Mouse (Mus musculus) heart, postnatal 25 days (tissue): Measurements from ENCODE around the gene Nsd2. TPM values are rescaled to one million over a fixed set of nuclear protein-coding genes. Genes with fewer than 3 reads are reported as not detected.
"Not testable (repeated sequence)": the region's sequence is repeated elsewhere in the genome, so short reads cannot be mapped to it uniquely, and the experiment has no call there.

Source experiments
- DNase-seq: peaks from one replicate; pipeline ENCODE4 v3.0.0; 2022; ENCODE audit warnings: low spot score
- intact Hi-C: fragments of 180-260 bp; cut with DNase I; formaldehyde crosslinking; loops from one replicate; pipeline ENCODE4 v1.15.1; 2025
- total RNA-seq, 2 experiments: library from RNA; stranded (reverse); gene quantifications; 2 replicates each; pipeline ENCODE4 v1.2.3; 2021

Nsd2 gene
- total RNA-seq, 2 experiments from 2014 or later, result 25.9 to 28.4 TPM

DNA sequence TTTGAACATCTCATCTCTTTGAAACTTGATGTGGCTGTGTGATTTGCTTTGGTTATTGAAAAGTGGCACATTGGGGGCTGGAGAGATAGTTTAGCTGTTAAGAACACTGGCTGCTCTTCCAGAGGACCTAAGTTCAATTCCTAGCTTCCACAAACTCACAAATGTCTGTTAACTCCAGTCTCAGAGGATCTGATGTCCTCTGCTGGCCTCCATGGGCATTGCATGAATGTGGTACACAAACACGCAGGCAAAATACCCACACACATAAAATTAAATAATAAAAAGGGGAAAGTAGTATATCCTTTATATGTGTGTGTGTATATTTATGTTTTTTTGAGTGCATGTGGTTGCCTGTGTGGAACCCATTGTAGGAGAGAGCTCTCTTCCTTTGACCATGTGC is 10.3 kb downstream of the Nsd2 start:
- intact Hi-C loops, result no loop called here

DNA sequence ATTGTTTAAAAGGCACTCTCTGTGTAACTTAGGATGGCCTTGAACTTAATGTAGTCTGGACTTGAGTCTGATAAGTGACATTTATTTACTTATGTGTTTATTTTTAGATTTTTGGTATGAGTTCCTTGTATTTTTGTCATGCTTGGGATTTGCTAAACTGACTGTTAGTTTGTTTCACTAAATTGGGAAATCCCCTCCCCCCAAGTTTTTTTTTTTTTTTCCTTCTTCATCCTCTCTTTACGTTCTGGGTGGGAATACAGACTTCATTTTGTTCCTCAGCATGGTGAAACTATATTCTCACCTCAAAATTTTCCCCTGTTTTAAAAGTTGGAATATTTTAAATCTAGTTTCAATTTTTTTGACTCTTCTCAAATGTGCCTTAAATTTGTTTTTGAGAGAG is 20.8 kb downstream of the Nsd2 start:
- intact Hi-C loops, result no loop called here
- no peak for DNase-seq

More for the DNA sequence above, 10.3 kb downstream of the Nsd2 start:
- no peak for DNase-seq

DNA sequence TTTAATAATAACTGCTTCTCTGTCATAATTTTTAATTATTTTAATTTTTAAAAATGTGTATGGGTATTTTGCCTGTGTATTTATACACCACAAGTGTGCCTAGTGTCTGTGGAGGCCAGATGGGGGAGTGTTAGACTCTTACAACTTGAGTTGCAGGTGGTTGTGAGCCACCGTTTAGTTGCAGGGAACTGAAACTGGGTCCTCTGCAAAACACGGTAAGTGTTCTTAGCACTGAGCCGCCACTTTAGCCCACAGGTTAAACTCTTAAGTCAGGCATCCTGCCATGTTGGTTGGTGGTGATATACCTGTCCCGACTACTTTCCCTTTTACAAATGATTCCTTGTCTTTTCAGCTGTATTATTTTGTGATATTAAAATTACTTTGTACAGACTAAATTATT is 22.0 kb downstream of the Nsd2 start:
- intact Hi-C loops, result no loop called here
- no peak for DNase-seq

DNA sequence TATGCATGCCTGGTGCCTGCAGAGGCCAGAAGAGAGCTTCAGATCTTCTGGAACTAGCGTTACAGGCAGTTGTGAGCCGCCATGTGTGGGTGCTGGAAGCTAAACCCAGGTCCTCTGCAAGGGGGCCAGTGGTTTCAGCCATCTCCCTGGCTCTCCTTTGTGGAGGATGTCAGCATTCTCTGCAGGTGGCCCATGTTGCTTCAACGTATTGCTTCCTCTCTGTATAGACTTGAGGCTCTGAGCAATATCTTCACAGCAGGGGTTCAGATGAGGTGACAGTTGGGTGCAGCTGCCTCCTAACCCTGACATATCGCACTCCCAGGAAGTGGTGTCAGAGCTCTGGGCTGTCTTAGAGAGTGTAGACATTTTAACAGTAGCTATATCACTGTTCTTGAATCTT is 30.9 kb downstream of the Nsd2 start:
- no peak for DNase-seq
- intact Hi-C loops, result no loop called here

DNA sequence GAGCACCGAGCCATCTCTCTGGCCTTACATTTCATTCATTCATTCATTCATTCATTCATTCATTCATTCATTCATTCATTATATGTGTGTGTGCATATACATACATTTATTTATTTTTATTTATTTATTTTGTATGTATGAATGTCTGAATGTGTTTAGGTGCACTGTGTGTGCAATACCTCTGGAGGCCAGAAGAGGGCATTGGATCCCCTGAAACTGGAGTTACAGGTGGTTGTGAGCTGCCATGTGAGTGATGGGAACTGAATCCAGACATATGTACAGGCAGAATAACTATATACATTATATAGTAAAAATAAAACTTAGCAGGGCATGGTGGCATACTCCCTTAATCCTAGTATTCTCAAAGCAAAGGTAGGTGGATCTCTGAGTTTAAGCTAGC is 32.6 kb downstream of the Nsd2 start:
- DNase-seq, result no peak
- intact Hi-C loops, result loop anchor here (2.0 kb wide), 1 partner anchor 102 kb away; no protein-coding TSS in a partner anchor

DNA sequence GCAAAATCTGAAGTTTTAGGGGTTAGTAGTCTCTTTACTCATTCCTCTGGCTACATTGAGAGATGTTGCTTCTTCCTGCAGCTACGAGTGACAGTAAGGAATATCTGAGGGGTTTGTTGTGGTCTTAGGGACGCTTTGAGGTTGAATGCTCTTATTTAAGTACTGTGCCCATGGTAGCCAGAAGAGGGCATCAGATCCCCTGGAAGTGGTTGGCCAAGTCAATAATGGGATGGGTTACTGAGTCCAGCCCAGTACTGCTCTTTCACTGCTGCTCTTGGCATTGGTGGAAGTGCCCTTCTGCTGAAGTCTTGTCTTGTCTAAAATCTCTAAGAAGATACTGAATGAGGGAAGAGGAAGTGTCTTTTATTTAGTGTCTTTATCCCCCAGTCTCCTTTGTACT is 33.5 kb downstream of the Nsd2 start:
- DNase-seq, result no peak
- intact Hi-C loops, result no loop called here

DNA sequence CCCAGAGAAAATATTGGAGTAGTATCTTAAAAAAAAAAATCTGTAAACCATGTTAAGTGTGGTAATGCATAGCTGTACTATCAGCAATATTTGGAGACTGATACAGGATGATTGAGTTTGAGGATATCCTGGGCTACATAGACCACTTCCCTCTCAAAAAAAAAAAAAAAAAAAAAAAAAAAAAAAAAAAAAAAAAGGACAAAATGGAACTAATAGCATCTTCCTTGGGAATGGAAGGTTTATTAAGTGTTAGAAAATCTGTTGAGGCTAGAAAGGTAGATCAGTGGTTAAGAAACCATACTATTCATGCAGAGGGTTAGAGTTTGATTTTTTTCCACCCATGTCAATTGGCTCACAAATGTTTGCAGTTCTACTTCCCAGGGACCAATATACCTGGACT is 37.2 kb downstream of the Nsd2 start:
- intact Hi-C loops, result no loop called here
- DNase-seq, result no peak

DNA sequence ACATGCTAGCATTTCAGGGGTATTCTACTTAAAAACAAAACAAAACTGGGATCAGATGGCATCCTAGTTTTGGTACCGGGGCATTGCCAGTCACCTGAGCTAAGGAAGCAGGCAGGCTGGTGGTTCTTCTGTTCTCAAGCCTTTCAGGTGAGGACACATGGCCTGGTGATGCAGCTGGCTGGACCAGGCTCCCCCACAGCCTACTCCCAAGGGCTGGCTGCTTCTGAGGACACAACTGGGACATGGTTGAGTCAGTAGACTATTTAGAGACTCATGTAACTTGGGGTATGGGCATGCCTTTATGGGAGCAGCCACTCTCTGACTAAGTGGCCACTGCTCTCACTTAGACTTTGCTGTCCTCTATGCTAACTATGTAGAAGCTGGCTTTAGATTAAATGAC is 54.9 kb downstream of the Nsd2 start:
- intact Hi-C loops, result no loop called here
- no peak for DNase-seq

DNA sequence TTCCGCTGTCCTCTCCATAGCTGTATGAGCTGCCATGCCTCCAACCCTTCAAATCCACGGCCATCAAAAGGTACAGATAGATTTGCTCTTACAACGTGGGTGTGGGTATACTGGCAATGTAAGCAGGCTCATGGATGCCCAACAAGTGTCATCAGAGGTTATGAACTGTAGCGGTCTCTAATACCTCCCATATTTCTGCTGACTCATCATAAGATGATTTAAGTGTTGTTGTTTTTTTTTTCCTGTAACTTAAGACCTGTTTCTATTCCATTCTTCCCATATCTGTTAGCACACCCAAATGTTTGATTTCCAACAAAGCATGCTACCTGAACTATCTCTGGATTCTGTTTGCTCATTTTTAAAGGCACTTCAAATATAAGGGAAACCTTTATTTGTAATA is 60.6 kb downstream of the Nsd2 start:
- intact Hi-C loops, result no loop called here
- DNase-seq, result no peak

DNA sequence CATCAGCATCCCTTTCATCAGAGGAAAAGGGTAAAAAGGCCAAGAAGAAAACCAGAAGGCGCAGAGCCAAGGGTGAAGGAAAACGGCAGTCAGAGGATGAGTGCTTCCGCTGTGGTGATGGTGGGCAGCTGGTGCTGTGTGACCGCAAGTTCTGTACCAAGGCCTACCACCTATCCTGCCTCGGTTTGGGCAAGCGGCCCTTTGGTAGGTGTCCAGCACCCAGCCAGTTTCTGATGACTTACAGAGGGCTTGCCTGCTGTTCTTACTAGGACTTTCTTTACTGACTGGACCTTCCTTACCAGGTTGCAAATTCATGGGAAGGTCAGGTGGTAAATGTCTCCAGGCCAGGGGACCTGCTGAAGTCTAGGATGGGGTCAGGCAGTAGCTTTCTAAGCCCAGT is 72.9 kb downstream of the Nsd2 start:
- DNase-seq, result no peak
- intact Hi-C loops, result no loop called here

DNA sequence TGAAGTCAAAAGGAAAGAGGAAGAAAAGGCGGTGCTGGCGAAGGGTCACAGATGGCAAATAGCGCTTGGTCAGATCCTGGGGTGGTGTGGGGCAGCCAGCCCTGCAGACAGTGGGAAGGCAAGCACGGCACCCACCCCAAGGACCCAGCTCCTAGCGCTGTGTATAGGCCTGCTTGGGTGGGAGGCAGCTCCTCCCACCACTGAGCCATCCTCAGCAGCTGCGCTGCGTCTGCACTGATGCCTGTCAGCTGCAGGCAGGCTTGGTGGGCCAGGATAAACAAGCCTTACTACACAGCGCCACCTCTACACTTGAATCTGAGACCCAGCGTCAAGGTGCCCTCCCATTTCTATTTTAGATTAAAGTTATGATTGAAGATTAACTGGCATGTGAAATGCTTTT is 74.6 kb downstream of the Nsd2 start:
- intact Hi-C loops, result no loop called here
- no peak for DNase-seq

DNA sequence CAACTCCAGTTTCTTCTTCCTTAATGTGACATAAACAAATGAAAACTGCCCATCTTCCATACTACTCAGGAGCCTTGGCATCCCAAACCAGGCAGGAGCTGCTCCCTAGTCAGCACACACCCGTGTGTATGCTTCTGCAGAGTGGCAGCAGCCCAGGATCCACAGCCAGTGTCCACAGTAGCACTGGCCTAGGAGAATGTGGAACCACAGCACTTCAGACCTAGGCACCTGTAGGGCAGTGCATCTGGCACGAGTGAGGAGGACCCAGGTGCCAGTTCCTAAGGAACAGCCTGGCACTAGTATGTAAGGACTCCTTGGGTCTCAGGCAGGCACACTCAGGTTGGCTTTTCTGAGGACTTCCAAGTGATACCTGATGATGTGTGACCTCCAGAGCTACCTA is 76.6 kb downstream of the Nsd2 start:
- DNase-seq, result no peak
- intact Hi-C loops, result no loop called here

DNA sequence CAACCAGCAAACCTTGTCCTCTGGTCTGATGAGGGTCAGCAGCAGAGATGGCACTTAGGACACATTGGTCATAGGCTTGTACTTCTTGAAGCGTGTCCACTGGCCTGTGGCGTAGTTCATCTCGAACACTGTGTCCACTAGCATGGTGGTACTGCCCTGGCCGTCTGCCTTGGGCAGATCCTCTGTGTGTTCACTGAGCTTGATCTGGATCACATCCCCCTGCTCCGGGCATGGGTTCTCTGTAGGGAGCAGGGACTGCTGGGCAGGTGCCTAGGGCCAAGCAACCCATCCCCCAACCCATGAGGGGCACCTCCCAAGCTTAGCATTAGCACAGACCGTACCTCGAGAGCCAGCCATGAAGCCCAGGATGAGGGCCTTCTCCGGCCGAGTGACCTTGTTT is 78.1 kb downstream of the Nsd2 start:
- intact Hi-C loops, result no loop called here
- no peak for DNase-seq

DNA sequence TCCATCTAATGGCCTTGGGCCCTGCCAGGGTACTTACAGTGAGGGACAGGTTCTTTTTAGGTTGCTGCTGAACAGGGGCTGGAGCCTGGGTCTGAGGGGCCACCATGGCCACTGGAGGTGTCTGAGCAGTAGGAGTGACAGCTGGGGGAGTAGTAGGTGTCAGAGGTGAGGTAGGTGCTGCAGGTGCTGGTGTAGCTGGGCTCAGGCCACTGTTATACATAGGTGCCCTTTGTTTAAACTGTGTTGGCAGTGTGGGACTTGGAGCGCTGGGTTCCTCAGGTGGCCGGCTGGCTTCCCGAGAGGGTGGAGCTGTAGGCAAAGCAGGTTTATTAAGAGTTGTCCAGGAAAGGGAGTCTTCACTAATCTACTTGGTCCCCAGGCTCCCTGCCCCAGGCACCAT is 78.7 kb downstream of the Nsd2 start:
- intact Hi-C loops, result no loop called here
- DNase-seq, result no peak

DNA sequence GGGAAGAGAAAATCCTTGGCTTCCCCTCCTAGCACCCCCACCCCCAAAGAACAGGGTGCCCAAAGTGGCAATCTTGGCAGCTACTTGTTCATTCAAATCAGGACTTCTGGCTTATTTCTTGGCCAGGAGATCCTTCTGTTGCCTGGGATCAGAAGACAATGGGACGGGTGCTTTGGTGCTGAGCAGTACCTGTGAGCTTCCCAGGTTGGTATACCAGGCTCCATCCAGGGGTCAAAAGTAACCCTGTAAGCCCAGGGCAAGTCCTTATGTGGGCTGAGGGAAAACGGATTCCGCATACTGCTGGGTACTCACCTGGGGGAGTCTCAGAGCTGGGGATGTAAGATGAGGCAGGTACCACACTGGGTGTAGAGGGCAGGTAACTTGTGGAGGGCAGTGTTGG is 79.6 kb downstream of the Nsd2 start:
- intact Hi-C loops, result no loop called here
- no peak for DNase-seq

DNA sequence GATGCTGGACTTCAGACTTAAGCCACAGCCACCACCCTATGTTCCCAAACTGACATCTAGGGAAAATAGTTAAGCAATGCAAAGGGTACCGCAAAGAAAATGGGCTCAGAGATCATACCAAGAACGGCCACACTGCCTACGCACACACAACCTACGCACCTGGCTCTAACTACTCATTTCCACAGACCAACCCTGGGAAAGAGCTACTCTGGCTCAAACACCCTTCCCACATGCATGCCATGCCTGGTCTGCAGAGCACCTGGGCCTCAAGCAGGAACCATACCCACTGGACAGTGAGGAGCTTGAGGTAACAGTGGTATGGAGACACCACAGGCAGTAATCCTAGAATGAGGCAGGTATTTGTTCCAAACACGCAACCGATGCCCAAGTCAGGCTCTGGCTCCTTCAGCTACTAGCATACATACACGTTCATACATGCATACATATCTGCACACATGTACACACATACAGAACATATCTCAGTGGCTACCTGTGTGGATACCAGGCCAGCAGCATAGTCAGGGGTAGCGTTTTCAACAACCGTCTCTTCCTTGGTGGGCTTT is 80.3 kb downstream of the Nsd2 start:
- DNase-seq, result no peak
- intact Hi-C loops, result no loop called here

DNA sequence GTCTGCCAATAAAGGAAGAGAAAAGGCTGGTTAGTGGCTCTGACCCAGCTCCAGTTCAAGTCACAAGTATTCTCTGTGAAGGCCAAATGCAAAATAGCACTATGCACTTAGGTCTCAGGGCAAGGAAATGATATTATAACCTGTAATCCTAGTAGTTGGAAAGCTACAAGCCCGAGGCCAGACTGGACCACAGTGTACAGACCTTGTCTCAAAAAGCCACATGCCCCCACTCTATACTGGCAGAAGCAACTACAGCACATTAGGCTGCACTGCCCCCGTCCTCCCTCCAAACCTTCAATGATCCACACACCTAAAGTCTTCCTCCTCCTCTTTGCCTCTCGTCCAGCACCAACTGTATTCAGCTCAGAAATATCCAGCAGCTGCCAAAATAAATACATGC is 80.8 kb downstream of the Nsd2 start:
- intact Hi-C loops, result no loop called here
- DNase-seq, result no peak

DNA sequence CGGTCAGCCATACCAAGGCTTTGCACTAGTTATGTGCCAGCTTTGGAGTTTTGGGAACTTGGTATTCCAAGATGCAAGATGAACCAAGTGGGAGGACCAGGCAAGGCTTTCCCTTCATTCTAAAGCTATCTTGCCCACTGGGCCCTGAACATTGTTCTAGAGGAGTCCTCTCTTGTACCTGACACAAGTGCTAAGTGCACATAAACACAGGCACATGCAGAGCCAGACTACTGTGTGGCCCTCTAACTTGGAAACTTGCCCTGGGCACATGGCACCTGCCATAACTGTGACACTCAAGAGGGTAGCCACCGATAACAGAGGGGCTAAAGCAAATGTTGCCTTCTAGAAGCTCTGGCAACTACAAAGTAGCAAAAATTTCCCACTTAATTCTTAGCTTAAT is 82.2 kb downstream of the Nsd2 start:
- intact Hi-C loops, result no loop called here
- no peak for DNase-seq

DNA sequence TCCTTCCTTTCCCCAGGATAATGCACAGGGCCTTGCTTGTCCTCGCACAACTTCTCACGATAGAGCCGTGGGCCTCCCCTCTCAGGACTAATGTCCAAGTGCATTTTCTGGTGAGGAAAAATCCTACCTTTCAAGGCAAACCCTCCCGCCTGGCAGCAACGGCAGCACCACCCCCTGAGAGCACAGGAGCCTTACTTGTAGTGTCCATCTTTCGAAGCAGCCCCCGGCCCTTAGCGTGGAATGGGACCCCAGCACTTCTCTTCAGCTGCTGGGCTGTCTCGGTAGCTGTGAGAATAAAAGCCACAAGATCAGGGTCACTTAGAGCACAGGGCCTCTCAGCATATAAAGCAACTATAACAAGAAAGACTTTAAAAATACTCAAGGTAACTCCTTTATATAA is 82.7 kb downstream of the Nsd2 start:
- intact Hi-C loops, result no loop called here
- DNase-seq, result no peak

DNA sequence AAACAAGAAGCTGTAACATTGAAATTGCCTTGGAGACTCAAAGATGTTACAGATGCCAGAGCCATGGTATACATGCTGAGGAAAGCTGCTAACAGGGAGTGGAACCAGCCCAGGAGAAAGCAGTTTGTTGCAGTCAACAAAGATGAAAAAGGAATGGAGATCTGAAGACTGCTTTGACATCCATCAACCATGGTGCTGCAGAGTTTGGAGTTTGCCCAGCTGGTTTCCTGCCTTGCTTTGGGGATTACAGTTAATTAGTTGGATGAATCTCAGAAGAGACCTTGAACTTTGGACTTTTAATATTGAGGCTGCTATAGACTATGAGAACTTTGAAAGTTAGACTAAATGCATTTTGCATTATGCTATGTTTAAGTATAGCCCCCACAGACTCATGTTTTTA is 94.5 kb downstream of the Nsd2 start:
- DNase-seq, intact Hi-C loops: not testable (repeated sequence)

DNA sequence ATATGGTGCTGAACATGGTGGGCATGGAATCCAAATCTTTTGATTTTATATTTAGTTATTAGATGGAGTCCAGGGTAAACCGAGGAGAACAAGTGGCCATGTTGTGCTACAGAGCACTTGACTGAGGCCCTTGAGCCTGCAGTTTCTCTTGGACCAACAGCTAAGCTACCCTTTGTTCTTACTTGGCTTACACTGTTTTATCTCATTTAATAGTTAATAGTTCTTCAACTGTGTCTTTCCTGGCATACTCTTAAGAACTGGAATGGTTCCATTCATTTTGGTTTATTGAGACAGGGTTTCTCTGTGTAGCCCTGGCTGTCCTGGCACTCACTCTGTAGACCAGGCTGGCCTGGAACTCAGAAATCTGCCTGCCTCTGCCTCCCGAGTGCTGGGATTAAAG is 96.1 kb downstream of the Nsd2 start:
- intact Hi-C loops, DNase-seq: not testable (repeated sequence)

DNA sequence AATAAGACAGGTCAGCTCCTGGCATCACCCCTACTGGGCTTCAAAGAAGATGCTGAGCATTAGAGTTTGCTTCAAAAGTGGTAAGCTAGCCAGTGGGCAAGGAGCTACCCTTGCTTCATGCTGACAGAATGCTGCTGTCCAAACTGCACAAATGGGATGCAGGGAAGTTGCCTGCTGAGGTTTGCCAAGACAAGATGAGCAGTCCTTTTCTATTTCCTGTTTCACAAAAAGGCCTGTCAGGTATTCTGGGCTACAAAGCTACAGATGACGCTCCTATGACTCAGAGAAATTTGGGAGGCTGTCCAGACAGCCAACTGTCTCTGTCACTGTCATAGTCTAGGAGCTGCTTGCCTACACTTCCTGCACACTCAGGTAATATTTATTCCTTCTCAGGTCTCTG is 98.9 kb downstream of the Nsd2 start:
- no peak for DNase-seq
- intact Hi-C loops, result no loop called here

DNA sequence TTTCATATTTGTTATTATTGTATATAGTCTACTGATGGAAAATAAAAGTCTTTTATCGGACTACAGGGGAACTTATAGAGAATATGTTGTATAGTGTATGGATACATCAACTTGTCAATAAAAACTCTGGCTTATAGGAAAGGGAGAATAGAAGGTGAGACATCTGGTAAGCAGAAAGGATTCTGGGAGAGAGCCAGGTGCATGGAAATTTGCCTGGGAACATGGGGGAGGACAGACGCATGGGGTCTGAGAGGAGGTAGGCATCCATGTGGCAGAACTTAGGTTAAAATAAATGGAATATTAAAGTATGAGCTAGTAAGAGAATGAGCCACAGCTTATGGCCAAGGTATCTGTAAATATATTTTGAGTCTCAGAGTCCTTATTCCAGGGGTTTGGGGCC is 99.5 kb downstream of the Nsd2 start:
- intact Hi-C loops, result no loop called here

More for the DNA sequence above, 99.5 kb downstream of the Nsd2 start:
- no peak for DNase-seq
